Mouse (Mus musculus) lung, adult 2 months (tissue): ENCODE data around the gene Cars.

Experiments
- CTCF ChIP-seq: fragments of 200-500 bp; IDR thresholded peaks from 2 replicates; pipeline ENCODE4 v1.5.1; 2011; ENCODE audit warnings: mild to moderate bottlenecking, low read length, control low read depth; ENCODE audit not compliant: insufficient read depth
- POLR2A ChIP-seq: fragments of 200-500 bp; IDR thresholded peaks from 2 replicates; pipeline ENCODE4 v1.6.1; 2011; ENCODE audit warnings: low read depth, mild to moderate bottlenecking, control low read depth, low read length, borderline replicate concordance; ENCODE audit errors: extremely low read depth

DNA sequence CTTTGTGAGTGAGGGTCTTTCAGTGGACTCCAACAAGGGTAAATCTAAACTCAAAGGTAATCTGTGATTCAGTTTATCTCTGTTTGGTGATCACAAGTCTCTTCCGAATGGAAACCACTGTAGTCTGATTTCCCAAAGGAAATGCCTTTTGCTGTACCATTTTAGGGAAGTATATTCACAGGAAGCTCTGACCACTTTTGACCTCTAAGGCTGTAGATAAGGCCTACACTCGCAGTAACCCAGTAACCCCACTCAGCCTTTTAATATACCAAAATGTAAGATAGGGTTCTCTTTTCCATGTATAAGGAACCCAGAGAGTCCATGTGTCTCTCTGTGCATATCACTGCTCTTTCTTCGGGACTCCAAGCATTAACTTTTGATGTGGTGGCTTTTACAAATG is 5.4 kb upstream of the Cars start:
- TF ChIP-seq CTCF (no peak), POLR2A (no peak)
